Mouse (Mus musculus) right cerebral cortex, postnatal 10 days (tissue): ENCODE measurements around the gene Fbxl19.

Experiments used
- DNase-seq, 2 experiments: peaks; one replicate each; pipeline ENCODE4 v3.0.0; 2021; ENCODE audit warnings: low spot score in 2 of 2

Fbxl19 gene

DNA sequence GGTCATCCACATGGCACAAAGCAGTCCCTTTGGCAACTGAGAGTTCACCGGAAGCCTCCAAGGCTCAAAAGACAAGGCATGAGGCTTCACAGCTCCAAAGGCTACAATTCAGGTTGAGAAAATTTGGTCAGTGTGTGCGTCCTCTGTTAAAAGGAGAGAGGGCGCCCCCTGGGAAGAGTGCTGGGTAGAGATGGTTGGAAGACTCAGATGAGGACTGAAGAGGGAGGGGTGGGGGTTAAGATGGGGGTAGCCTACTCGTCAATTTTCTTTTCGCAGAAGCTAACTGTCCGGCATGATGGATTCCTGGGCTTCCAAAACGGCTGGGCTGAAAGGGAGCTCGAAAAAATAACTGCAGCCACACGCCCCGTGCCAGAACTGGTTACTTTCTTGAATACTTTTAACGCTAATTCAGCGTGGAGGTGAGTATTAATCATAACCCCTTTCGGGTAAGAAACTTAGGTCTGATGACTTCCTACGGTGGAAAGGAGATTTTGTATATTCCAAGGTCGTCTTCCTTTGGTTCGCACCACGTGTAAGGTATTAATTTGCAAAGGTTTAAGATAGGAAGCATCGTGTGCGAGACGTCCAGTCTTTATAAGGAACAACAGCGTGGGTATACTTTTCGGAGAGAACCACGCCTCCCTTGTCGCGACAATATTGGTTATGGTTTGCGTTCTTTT, at the start of gene Fbxl19:
Fbxl19 (plus strand) TSS at position 178 of the 680 bp plus-strand sequence.
- peak; percentile 86 to 88 for DNase-seq

DNA sequence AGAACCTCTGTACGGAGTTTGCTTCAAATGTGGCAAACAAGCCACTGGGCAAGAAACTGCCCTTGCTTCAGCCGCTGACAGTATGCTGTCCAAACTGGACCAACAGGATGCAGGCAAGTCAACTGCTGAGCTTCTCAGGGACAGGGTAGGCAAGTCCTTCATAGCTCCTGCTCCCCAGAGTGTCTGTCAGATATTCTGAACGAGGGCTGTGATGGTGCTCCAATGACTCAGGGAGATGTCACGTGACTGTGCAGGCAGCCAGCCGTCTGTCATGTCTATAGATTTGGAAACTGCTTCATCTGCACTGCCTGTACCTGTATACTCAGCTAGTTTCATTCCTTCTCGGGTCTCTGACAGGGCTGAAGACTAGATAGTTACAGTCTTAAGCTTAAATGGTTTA, 45.4 kb upstream of the Fbxl19 start:
- DNase-seq = peak in 1 of 2 experiments; percentile 43

DNA sequence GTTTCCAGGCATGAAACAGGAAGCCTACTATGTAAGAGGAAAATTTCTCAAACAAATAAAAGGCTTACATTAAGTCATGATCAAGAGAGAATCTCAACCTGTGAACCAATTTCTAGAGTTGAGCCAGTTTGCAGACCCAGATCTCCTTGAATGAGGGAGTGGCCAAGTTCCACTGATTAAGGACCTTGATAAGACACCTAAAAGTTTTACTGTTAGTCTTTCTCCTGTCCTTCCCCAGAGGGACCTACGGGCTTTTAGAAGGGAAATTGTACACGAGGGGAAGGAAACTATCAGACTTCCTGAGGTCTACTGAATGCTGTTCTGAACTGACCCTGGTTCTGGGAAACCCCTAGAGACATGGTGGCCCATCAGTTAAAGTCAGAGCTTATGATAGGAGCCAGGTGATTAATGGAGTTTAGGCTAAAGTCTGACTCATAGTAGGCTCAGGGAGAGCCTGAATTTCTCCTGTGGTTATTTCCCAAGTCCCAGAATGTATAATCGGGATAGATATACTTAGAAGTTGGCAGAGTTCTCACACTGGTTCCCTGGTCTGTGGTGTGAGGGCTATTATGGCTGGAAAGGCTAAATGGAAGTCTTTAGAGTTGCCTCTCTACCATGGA, 43.5 kb upstream of the Fbxl19 start:
- DNase-seq = no peak

DNA sequence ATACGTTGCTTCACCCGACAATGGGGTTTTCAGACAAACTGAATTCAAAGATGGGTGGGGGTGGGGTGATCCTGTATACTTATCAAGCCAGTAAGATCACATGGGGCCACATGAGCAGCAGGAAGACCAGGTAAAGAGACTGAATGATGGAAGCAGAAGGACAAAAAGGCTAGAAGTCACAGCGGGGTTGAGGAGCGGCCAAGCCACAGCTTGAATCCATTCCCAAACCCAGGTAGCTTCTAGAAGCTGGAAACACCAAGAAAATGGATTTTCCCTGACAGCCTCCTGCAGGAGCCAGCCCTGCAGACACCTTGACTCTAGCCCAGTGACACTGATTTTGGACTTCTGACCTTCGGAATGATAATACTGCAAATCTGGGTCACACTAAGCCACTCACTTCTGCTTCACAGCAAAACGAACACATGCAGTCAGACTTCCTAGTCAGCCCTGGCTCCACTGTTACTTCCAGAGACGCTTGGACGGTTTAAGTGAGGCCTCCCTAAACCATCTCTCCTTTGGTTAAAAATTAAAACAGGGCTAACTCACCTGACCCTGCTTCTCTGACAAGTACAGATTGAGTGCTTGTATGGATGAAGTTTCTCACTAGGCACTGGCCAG, 40.7 kb upstream of the Fbxl19 start:
- no peak for DNase-seq

DNA sequence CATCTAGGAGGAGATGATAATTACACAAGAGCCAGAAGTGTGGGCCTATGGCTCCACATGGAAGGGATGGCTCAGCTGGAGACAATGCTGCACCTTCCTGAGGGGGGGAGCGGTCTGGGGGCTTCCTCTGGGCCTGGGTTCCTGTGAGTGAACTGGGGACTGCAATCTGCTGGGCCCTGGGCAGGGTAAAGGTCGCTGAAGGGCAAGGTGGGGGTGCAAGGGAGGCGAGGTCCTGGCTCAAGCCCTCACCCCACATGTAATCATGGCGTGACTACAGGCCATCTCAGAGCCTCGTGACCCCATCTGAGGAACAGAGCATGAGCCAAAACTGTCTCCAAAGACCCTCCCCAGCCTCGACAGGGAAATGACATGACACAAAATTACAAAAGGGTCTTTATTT, 39.7 kb upstream of the Fbxl19 start:
- DNase-seq = no peak

DNA sequence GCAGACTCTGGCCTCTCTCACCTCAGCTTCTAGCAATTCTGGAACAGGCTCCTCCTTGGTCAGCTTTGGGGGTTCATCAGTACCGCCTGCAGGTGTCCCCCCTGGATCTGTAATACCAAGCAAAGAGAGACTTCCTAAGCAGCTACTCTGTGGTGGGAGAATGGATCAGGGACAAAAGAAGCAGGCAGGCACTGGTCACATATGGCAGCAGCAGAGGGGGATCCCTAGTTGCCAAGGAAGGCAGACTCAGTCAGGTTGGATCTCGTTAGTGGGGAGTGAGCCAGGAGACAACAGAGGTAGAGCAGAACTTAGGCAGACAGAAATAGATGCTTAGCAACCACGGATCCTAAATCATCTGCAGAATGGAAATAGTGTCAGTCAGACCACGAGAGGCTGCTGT, 38.6 kb upstream of the Fbxl19 start:
- peak in 1 of 2 experiments; percentile 65 for DNase-seq

DNA sequence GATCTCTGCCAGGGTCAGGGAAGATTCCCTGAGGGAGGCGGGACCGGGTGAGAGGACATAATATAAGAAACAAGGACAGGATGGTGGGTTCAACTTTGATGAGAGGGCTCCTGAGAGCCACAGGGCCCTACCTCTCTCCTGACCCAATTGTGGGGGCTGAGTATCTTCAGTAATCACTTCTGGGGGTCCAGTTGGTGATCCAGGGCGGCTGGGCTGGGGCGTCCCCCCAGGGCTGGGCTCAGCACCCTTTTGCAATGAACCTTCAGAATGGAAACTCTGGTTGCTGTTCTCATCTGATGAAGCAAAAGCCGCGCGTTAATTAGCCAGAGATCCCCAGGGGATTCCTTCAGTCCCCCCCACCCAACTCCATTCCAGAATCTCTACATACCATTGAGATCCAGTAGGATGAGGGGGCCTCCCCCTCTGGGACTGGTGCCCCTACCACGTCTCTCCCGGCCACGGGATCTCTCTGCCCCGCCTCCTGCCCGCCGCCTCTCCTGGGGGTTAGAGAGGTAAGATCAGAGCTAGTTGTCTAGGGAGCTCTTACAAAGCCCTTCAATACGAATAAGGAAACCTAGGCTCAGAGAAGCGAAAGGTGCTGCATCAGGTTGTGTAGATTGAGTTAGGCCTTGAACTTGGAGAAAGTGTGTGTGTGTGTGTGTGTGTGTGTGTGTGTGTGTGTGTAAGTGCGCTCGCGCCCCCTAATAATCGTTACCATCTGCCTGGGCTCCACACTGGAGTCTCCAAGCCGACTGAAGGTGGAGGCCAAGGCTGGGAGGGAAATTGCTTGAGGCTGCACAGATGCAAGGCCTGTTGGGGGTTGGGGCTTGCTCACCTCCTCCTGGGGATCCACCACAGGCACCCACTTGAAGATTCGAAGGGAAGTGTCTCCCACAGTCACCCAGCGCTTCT, 37.0 kb upstream of the Fbxl19 start:
- DNase-seq = no peak

DNA sequence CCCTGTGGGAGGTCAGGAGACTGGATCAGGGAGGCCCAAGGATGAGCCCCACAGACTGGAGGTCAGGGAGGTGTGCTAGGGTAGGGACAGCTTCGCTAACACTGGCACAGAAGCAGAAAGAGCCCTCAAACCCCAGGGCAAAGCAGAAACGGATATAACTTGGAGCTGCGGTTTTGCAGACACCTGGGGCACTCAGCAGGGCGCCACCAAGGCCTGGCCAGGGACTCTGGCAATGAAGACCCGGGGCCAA, 36.5 kb upstream of the Fbxl19 start:
- no peak for DNase-seq

DNA sequence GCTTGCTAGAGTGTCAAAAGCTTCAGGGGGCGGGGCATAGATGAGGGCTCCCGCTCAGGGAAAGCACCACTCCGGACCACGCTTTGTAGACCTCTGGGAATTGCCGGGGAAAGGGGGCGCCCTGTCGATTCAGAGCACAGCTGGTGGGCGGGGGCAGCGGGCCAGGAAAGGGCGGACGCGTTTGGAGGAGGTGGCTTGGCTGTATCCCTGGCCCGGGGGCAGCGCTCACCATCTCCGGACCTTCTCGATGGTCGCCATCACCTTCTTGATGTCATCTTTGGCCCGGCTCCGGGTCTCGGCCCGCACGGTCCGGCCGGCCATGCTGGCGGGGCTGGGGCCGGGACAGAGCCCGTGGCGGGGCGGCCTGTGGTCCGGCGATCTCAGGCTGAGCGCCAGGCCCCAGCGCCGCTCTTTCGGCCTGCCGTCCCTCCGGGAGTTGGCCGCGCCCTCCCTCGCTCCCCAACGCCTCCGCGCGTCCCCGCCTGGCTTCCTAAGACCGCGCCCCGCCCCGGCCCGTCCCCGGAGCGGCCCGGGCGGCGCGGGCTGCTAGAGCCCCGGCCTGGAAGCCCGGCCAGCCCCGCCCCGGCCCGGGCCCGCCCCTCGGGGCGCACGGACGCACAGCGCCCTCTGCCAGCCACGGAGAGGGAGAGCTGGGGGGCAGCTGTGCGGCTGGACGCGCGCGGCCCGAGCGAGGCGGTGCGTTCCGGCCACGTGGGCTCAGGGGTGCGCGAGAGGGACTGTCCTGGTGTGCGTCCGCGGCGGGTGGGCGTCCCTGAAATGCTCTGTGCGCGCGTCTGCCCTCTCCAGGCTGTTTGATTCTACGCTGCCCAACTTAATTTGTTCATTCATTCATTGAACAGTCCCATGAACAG, 35.9 kb upstream of the Fbxl19 start, which contains the start of gene Bcl7c:
Bcl7c (minus strand) TSS at position 727 of the 872 bp plus-strand sequence.
- DNase-seq = peak; percentile 93 to 95

DNA sequence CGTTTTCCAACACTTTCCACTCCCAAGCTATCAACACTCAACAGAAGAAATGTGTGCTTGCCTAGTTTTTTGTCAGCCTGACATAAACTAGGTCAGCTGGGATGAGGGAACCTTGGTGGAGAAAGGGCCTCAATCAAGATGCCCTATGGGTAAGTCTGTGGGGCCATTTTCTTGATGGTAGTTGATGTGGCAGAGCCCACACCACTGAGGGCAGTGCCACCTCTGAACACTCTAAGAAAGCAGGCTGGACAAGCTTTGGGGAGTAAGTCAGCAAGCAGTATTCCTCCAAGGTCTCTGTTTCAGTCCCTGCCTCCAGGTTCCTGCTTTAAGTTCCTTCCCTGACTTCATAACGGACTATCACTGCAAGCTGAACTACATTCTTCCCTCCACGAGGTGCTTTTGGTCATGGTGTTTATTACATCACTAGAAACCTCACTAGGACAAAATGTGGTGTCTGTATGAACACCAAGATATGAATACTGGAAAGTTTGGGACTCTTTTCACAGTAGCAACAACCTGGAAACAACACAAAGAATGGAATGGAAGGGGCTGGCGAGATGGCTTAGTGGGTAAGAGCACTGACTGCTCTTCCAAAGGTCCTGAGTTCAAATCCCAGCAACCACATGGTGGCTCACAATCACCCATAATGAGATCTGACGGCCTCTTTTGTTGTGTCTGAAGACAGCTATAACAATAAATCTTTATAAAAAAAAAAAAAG, 34.9 kb upstream of the Fbxl19 start:
- DNase-seq = no peak

DNA sequence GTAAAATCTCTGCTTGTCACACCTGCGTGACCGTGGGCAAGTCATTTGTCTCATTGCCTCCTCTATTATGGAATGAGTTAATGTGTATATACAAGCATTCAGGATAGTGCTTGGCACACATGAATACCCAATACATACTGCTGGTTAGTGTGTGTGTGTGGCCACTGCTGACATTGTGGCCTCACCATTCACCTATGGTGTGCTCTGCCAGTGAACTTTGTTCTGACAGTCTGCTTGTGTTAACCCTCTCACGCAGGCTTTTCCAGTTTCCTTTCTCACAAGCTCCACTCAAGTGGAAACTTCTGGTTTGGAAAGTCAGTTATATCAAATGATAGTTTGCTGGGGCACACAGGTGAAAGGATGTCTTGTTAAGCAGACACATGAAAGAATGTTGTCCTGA, 33.3 kb upstream of the Fbxl19 start:
- DNase-seq = no peak

DNA sequence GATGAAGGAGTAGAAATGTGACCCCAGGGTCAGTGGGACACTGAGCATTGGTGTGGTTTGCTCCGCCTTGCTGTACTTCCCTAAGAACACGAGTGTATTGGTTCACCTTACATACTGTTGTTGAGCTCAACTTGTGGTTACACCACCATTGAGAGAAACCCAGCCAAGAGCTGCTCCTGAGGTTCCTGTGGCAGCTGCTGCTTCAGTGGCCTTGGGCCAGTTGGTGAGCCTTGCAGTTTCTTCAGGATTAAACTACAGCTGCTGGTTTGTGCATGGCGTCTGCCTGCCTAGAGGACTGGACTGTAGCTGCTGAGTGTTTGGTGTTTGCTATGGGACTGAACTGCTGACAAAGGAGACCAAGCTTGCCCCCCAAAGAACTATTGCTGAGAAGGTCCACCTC, 32.9 kb upstream of the Fbxl19 start:
- DNase-seq = no peak

DNA sequence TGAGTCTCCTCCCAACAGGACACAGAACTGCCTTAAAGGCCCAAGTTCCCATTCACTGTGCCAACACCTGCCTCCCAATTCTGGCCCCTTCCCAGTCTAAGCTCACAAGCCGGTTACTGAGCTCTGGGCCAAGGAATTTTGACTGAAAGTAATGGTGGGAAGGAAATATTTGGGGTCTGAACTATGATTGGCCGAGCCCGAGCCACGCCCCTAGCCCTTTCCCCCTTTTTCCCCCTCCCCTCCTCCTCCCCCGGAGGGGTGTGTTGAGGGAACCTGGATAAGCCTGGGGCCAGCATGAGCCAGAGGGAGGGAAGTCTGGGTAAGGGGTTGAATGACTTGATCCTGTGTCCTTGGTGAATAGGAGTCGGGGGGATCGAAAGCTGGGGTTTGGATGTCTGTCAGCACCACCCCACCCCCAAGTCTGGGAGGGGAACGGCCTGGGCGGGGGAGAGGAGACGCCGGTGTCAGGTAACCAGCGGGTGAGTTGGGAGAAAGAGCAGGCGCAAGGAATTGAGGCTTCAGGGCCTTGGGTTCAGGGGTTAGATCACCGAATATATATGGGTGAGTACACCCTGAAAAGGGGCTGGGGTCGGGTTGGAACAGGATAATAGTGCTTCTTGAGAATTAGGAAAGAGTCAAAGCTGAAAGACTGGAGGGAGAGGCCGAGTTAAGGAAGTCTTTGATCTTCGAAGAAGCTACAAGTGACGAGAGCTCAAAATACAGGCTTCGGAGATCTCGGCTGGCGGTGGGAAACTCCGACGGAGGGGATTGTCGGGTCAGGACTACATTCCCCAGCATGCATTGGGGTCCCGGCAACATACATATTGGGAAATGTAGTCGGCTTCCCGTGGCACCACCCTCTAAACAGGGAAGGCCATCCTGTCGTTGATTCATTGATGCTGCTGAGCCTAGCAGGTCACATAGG, 31.6 kb upstream of the Fbxl19 start, which contains the start of gene Ctf1:
Ctf1 (plus strand) TSS at position 276 of the 925 bp plus-strand sequence.
- DNase-seq = peak; percentile 89 to 90

DNA sequence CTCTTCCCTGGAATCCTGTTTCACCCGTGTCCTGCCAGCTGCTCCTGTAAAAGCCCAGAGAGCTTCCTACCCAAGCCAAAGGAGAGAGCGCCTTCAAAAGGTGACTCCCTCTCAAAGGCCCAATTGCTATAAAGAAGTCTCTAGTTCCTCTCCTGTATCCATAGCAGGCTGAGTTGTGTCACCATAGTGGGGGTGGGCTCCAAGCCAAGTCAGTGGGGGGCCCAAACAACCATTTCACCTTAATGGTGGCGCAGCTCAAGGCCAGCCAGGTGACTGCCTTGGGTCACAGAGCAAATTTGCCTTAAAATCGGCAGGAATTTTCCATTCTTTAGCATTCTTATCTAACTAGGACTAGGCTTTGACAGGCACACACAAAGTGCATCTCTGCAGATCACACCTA, 29.5 kb upstream of the Fbxl19 start:
- DNase-seq = no peak

DNA sequence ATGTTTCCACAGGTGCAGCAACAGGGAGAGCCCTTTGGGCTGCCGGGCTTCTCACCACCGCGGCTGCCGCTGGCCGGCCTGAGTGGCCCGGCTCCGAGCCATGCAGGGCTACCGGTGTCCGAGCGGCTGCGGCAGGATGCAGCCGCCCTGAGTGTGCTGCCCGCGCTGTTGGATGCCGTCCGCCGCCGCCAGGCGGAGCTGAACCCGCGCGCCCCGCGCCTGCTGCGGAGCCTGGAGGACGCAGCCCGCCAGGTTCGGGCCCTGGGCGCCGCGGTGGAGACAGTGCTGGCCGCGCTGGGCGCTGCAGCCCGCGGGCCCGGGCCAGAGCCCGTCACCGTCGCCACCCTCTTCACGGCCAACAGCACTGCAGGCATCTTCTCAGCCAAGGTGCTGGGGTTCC, 27.4 kb upstream of the Fbxl19 start:
- peak; percentile 61 to 77 for DNase-seq

DNA sequence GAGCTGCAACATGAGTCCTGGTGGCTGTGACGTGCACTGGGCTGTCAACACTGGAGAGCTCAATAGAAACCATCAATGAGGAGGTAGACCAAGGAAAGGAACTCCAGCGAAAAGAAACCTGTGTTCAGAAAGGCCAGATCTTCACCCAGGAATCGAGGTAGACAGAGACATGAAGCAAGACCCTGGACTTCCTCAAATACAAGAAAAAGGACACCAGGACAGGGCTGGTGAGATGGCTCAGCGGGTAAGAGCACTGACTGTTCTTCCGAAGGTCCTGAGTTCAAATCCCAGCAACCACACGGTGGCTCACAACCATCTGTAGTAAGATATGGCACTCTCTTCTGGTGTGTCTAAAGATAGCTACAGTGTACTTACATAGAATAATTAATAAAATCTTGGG, 26.0 kb upstream of the Fbxl19 start:
- DNase-seq = no peak

DNA sequence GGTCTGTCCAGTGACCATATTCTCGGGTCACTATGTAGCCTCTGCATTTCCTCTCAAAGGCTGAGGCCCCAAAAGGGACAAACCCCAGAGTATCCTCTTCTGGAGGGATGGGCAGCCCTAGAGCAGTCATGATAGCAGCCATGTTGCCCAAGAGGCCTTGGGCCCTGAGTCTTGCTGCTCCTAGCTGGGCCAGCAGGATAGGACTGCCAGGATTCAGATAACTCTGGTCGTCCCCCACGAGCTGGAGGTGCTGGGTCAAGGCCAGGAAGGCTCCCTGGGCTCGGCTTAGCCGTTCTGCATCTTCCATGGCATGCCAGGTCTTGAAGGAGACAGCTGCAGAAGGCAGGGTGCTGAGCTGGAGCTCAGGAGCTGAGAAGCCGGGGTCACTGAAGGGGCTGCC, 25.1 kb upstream of the Fbxl19 start:
- DNase-seq = no peak

DNA sequence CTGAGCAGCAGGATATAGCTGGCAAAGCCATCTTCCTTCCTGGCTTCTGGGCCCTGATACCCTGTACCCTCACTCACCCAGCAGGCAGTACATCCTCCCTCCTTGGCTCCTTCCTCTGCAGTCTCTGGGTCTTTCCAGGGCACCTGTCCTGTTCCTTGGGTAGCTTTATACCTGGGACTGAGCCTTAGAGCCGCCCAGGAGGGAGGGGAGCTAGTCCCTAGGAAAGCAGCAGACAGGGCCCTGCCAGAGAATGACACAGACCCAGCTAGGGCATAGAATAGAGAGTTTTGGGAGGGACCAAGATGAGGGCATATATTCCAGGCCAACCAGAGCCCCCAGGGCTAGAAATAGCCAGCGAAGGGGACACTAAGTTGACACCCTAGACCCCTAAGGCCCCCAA, 18.9 kb upstream of the Fbxl19 start:
- DNase-seq = no peak

DNA sequence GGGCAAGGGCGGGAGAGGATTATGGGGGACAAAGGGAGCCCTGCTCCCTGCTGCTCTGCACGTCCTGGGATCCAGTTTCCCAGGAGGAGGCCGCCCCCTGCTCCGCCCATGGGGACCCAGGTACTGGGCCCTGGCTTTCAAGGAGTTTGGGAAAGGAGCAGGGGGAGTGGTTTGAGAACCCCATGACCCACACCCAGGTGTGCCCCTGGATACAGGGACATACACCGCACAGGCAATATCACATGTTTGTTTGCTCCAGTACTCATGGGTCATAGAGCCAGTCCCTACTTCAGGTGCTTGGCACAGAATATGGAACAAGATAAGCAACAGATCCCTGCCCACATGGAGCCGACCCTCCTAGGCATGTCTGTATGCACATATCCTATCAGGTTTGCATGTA, 18.4 kb upstream of the Fbxl19 start:
- no peak for DNase-seq

DNA sequence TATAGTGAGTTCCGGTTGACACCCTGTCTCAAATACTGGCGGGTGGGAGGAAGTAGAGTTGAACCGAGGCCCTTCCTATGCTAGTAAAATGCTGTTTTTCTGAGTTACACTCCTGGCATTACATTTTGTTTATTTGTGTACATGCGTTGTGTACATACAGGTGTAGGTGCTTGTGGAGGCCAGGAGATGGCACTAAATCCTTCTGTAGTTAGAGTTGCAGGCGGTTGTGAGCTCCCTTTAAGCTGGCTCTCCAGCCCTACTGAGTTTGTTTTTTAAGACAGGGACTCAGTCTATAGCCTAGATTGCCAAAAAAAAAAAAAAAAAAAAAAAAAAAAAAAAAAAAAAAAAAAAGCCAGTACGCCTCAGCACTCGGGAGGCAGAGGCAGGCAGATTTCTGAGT, 16.4 kb upstream of the Fbxl19 start:
- no peak for DNase-seq
